Mouse (Mus musculus): Measurements from ENCODE around the gene Lrrc75a. TPM values are rescaled to one million over a fixed set of nuclear protein-coding genes. Genes with fewer than 3 reads are reported as not detected.

The Lrrc75a gene
- total RNA-seq, 1 experiment from 2014 or later: 1.3 TPM

DNA sequence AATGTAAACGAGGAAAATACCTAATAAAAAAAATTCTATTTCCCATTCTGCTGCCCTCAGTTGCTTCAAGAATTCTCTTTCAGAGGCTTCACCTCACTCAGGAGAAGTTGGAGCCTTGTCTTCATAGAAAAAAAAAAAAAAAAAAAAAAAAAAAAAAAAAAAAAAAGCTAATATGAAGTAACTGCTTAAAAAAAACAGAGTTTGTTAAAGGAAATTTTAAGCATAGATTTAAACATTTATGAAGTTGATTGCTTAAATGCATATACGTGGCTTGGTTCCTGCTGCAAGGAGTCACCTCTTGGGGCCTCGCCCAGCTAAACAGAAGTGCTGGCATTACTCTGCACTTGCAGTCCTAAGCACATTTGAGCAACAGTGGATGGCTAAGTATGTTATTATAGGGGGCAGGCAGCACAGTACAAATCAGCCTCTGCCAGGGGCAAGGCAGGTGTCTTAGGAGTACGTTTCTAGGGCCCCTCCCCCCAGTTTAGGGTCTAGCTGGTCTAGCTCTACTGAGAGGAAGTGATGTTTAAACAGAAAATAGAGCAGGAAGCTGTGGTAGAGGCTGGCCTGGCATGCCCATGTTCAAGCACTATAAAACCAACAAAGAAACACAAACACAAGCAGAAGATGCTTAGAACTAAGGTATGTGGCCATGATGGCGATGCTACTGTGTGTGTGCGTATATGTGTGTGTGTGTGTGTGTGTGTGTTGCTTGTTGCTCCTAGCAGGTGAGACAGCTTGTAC, 74.2 kb downstream of the Lrrc75a start, which contains the start of gene Trpv2:
Gene Trpv2, plus strand, starts transcription at position 528 of the 744 bp plus-strand sequence.
- ATAC-seq (replicated peaks; ENCODE audit: insufficient number of reproducible peaks, low FRiP score, low TSS enrichment, poor library complexity, severe bottlenecking): peak; percentile 28; the same call in 1 of the 2 replicates

DNA sequence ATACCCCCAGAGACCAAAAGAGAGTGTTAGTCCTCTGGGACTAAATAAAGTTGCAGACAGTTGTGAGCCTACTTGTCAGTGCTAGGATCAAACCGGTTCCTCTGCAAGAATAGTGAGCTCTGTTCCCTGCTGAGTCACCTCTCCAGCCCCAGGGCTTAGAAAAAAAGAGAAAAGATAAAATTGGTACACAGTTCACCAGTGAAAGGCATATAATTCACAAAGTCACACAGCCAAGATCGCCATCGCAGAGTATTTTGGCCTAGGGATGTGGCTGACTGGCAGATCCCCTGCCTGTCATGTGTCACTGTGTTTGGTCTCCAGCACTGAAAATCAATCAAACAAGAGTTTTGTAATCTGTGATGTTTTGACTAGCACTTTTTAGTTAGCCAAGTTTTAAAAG, 80.0 kb downstream of the Lrrc75a start:
- ATAC-seq (replicated peaks; ENCODE audit: insufficient number of reproducible peaks, low FRiP score, low TSS enrichment, poor library complexity, severe bottlenecking): no peak

DNA sequence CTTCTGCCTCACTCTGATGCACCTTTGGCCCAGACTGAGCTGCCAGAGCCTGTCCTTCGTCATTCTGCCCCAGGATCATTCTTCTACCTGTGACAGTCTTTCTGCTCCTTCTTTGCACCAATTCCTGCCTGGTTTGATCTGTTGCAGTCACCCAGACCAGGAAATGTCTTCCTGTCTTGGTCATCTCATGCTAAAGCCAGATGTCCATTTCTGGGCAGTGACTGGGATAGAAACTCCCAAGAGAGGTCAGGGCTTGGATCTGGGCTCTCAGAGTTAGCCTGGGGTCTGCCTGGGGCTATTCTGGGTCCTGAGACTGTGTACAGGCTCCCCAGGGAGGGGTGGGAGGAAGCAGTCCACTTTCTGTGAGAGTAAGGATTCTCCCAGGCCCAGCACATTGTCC, 82.1 kb downstream of the Lrrc75a start:
- no peak for ATAC-seq (replicated peaks; ENCODE audit: insufficient number of reproducible peaks, low FRiP score, low TSS enrichment, poor library complexity, severe bottlenecking)

DNA sequence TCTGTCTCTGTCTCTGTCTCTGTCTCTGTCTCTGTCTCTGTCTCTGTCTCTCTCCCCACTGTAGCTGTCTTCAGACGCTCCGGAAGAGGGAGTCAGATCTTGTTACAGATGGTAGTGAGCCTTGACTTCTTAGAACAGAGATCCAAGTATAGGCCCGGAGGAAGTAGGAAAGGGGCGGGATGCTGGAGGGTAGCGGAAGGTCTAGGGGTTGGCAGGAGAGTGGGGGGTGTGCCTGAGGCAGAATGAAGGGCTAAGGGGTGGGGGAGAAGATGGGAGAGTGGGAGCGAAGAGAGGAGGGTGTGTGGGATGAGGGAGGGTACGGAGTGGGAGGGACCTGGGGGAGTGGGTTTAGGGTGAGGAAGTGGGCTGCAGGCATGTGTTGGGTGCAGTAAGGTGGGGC, 82.6 kb downstream of the Lrrc75a start:
- ATAC-seq (replicated peaks; ENCODE audit: insufficient number of reproducible peaks, low FRiP score, low TSS enrichment, poor library complexity, severe bottlenecking): no peak

DNA sequence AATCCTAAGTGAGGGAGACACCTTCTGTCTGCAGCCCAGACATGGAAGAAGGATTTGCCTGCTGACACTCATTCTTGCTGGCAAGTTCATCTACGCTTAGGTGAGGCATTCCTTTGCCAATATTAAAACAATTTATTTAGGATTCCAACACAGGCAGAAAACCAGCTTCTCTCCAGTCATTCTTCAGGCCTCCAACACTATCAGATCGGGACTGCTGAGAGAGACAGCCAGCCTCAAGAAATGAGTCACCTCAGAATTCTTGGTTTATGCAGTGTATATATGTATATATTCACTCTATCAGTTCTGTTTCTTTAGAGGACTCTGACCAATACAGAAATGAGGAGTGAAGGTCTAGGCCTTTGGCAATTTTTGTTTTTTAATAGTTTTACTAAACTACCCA, 84.7 kb downstream of the Lrrc75a start:
- no peak for ATAC-seq (replicated peaks; ENCODE audit: insufficient number of reproducible peaks, low FRiP score, low TSS enrichment, poor library complexity, severe bottlenecking)

DNA sequence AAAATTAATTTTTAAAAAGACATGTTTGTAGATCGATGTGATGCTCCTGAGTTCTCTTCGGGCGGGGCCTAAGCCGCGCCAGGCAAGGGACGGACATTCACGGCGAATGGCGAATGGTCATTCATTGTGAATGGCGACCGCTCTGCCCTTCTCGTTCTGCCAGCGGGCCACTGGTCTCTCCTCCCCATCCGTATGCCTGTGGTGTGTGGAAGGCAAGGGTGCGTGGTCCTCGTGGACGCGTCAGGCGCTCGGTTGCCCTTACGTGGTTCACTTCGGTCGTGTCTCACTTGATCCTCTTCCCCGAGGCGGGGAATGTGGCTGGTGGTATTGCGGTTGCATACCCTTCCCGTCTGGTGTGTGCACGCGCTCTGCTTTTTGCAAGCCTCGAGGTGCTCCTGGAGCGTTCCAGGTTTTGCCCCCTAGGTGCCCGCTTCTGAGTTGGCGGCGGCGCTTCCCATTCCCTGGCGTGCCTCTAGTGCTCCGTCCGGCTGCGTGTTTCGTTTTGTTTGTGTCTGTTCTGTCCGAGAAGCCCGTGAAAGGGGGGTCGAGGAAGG, 87.8 kb downstream of the Lrrc75a start:
- peak; percentile 58 for ATAC-seq (replicated peaks; ENCODE audit: insufficient number of reproducible peaks, low FRiP score, low TSS enrichment, poor library complexity, severe bottlenecking)

DNA sequence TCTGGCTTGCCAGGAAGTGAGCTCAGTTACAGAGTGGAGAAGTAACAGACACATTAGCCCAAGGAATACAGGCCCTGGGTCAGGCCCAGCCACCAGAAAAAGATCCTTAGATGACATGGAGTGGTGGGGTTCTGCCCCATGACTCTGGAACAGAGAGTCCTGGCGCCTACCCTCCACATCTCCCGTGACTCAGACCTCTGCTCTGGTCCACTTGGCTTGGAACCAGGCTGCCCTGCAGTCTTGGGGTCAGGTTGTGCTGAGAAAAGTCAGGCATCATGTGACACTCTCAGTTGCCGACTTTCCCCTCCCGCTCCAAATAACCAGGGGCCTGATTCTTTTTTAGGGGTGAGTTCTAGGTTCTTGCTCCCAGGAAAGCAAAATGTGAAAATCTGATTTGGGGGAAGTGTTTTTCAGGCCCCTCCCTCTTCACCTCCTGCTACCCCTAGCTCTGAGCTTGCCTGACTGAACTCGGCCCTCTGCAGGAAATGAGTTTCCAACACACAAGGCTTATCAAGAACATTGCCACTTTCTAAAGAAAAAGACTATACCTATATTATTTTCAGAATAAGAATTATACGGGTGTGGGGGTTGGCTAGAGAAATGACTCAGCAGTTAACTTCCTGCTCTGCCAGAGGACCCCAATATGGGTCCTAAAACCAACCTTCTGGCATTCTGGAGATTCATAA, 89.2 kb downstream of the Lrrc75a start:
- ATAC-seq (replicated peaks; ENCODE audit: insufficient number of reproducible peaks, low FRiP score, low TSS enrichment, poor library complexity, severe bottlenecking): no peak

DNA sequence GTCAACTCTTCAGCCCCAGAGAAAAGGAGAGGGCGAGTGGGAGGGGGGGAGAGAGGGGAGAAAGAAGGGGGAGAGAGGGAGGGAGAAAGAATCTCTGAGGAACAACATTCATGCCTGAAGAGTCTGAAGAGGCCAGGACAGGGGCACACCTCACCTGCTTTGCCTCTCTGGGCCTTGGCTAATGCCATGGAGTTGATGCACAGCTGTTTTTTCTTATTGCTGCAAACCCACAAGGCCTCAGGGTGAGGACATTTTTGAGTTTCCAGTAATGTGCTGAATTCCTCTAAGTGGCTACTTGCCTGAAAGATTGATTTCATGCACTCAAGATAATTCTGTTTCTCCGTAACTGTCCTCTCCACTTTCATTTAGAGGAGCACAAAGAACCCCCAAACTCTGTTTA, 90.2 kb downstream of the Lrrc75a start:
- no peak for ATAC-seq (replicated peaks; ENCODE audit: insufficient number of reproducible peaks, low FRiP score, low TSS enrichment, poor library complexity, severe bottlenecking)

DNA sequence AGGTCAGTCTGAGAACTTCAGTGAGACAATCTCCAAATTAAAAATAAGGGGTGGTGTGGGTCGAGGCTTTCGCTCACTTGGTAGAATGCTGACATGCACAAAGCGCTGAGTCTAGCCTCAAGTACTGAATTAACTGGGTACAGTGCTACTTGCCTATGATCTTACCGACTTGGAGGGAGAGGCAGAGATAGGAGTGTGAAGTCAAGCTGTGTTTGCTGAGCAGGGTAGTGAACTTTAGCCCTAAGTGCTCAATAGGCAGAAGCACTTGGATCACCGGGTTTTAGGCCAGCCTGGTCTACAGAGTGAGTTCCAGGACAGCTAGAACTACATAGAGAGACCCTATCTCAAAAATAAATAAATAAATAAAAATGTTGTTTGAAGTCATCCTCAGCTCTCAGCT, 91.1 kb downstream of the Lrrc75a start:
- no peak for ATAC-seq (replicated peaks; ENCODE audit: insufficient number of reproducible peaks, low FRiP score, low TSS enrichment, poor library complexity, severe bottlenecking)

DNA sequence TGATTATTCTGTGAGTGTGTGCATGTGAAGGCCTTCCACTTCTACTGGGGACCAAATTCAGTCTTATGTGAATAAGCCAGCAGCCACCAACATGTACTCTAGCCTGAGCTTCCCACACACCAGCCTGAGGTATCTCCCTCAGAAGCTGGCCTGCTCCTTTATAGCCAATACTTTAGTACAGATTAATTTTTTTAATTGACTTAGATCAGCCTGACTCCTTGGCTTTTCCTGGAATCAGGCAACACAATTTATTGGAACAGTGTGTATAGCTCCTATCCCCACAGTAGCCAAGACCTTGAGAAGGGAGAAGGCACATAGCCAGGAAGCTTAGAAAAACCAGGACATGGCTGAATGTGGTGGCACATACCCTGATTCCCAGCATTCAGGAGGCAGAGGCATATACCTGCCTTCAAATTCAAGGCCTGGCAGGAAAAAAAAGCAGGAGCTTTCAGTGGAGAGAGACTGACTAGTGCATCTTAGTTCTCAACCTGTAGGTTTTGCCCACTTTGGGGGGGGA, 92.4 kb downstream of the Lrrc75a start:
- no peak for ATAC-seq (replicated peaks; ENCODE audit: insufficient number of reproducible peaks, low FRiP score, low TSS enrichment, poor library complexity, severe bottlenecking)

DNA sequence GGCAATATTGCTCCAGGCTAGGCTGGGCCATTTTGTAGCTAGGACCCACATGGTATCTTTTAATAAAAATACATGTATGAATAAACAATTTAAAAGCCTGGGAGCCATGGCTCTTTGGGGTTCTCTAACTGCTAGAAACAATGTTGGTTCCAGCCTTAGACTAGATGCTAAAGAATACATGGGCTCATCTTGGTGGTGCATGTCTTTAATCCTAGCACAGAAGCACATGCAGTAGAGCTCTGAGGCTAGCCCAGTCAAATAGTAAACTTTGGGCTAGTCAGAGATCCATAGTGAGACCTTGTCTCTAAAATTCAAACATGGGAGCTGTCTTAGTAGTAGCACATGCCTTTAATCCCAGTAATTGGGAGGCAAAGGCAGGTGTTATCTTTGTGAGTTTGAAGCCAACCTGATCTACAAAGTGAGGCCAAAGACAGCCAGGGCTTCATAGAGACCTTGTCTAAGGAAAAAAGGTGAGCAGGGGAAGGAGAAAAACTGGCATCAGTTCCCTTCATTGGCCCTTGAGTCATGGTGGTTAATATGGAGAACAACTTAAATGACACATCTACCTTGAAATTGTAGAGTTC, 93.3 kb downstream of the Lrrc75a start:
- ATAC-seq (replicated peaks; ENCODE audit: insufficient number of reproducible peaks, low FRiP score, low TSS enrichment, poor library complexity, severe bottlenecking): no peak

Other genes starting within 250 kb of the Lrrc75a start
- 4.1 to 7.1 TPM (median 4.7 TPM) in 3 replicates for gene Pigl, start 190.1 kb downstream of the Lrrc75a start, total RNA-seq (2017)
- gene Ncor1, start 190.0 kb downstream of the Lrrc75a start, total RNA-seq (2017): 267 to 440 TPM (median 292 TPM) in 3 replicates
- 6.1 to 14.6 TPM in 2 of 3 replicates, not detected in the other for gene Cenpv, start 109.3 kb downstream of the Lrrc75a start, total RNA-seq (2017)
- 1,289 to 1,782 TPM (median 1,376 TPM) in 3 replicates for gene Ubb, start 97.4 kb downstream of the Lrrc75a start, total RNA-seq (2017)
- gene Trpv2, start 74.0 kb downstream of the Lrrc75a start, total RNA-seq (2017): 33.3 to 61.4 TPM (median 38.2 TPM) in 3 replicates
- gene Mmgt2, start 141 bp upstream of the Lrrc75a start, total RNA-seq (2017): 11.6 to 45.4 TPM (median 31.4 TPM) in 3 replicates
- 4.4 to 15.7 TPM (median 5.0 TPM) in 3 replicates for gene Zfp287, start 83.4 kb upstream of the Lrrc75a start, total RNA-seq (2017)
- gene Gm10428, start 104.6 kb upstream of the Lrrc75a start, total RNA-seq (2017): not detected in 3 replicates
- gene Zfp286, start 140.9 kb upstream of the Lrrc75a start, total RNA-seq (2017): 3.0 TPM in 1 of 3 replicates, not detected in the others
- gene Trim16, start 171.7 kb upstream of the Lrrc75a start, total RNA-seq (2017): 5.9 to 8.1 TPM (median 7.3 TPM) in 3 replicates
- 0.75 to 2.6 TPM (median 2.5 TPM) in 3 replicates for gene Fbxw10, start 198.5 kb upstream of the Lrrc75a start, total RNA-seq (2017)
- 23.5 to 32.7 TPM (median 30.7 TPM) in 3 replicates for gene Tvp23b, start 230.9 kb upstream of the Lrrc75a start, total RNA-seq (2017)